Mouse (Mus musculus): Measurements from ENCODE around the gene Exoc7.

DNA sequence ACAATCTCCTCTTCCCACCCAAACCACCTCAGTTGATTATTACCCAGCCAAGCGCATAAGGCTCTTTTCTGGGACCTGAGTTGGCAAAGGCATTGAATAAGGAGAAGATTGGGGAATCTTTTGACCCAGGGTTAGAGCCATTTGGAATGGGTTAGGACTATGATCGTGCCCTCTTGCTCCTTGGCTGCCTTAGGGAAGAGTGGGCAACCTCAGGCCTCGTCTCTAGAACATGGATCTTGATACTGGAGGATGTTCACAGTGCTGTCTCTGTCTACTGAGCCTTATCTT, 25.9 kb upstream of the Exoc7 start:
- TF ChIP-seq CTCF (IDR thresholded peaks at IDR 0.05; ENCODE audit: control insufficient read depth, insufficient read depth, insufficient replicate concordance, low read depth, low read length) (no peak), POLR2A (IDR thresholded peaks at IDR 0.05; ENCODE audit: control insufficient read depth, low read depth, low read length) (no peak)

All from testis, adult 2 months (tissue).